Mouse (Mus musculus): ENCODE results near the gene Ergic1. TPM values are rescaled to one million over a fixed set of nuclear protein-coding genes. Genes with fewer than 3 reads are reported as not detected.

The Ergic1 gene
- polyA plus RNA-seq, 1 experiment = 218 TPM

DNA sequence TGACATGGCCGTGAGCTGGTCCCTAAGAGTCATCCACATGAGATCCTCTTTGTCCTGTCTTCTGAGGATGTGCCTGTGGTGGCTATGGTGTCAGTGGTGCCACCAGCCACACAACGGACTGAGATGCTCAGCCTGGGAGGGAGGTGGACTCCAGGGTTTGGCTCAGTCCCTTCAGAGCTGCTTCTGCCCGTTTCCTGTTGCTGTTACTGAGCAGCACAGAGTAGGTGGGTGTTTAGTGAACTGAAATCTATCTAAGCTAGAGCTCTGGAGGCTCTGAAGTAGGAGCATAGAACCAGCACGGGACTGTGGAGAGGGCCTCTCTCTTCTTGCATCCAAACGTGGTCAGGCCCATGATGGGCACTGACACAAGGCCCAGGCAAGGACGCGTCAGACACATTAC lies 73.2 kb downstream of the Ergic1 start:
- no peak for TF ChIP-seq CTCF (IDR thresholded peaks at IDR 0.05; ENCODE audit: borderline replicate concordance, extremely low read depth, insufficient read depth, insufficient read length)
- no peak for TF ChIP-seq POLR2A (IDR thresholded peaks at IDR 0.05; ENCODE audit: borderline replicate concordance, extremely low read depth, insufficient read depth, insufficient read length, poor library complexity, severe bottlenecking)
- no peak for DNase-seq (ENCODE audit: low read depth)

GRCm38 (mm10) chr17:26635951-26636350 lies 74.7 kb downstream of the Ergic1 start:
- no peak for DNase-seq (ENCODE audit: low read depth)
- TF ChIP-seq POLR2A (IDR thresholded peaks at IDR 0.05; ENCODE audit: borderline replicate concordance, extremely low read depth, insufficient read depth, insufficient read length, poor library complexity, severe bottlenecking) (no peak), CTCF (IDR thresholded peaks at IDR 0.05; ENCODE audit: borderline replicate concordance, extremely low read depth, insufficient read depth, insufficient read length) (no peak)

DNA sequence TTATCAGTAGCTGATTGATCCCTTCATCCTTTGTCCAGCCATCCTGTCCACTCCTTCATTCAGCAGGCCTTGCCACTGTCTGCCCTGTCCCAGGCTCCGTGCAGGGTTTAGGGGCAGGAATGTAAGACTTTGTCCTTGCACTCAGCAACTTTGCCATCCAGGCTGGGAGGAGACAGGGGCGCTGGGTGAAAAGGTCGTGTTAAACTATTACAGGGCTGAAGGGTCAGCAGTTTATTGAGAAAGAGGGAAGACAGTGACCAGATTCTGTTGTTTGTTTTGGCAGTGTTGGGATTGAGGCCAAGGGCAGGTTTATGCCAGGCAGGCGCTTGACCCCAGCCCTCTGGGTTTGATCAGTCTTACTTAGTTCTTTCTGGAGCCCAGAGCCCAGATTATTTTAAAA lies 76.6 kb downstream of the Ergic1 start:
- no peak for TF ChIP-seq POLR2A (IDR thresholded peaks at IDR 0.05; ENCODE audit: borderline replicate concordance, extremely low read depth, insufficient read depth, insufficient read length, poor library complexity, severe bottlenecking)
- no peak for DNase-seq (ENCODE audit: low read depth)

GRCm38 (mm10) chr17:26638655-26639054 lies 77.4 kb downstream of the Ergic1 start:
- DNase-seq (ENCODE audit: low read depth) = peak; percentile 72
- TF ChIP-seq POLR2A (IDR thresholded peaks at IDR 0.05; ENCODE audit: borderline replicate concordance, extremely low read depth, insufficient read depth, insufficient read length, poor library complexity, severe bottlenecking) = no peak
- peak; percentile 94 for TF ChIP-seq CTCF (IDR thresholded peaks at IDR 0.05; ENCODE audit: borderline replicate concordance, extremely low read depth, insufficient read depth, insufficient read length)

GRCm38 (mm10) chr17:26639791-26640190 lies 78.5 kb downstream of the Ergic1 start:
- TF ChIP-seq CTCF (IDR thresholded peaks at IDR 0.05; ENCODE audit: borderline replicate concordance, extremely low read depth, insufficient read depth, insufficient read length) (no peak), POLR2A (IDR thresholded peaks at IDR 0.05; ENCODE audit: borderline replicate concordance, extremely low read depth, insufficient read depth, insufficient read length, poor library complexity, severe bottlenecking) (no peak)
- no peak for DNase-seq (ENCODE audit: low read depth)

- DNase-seq (ENCODE audit: low read depth) = no peak
- TF ChIP-seq POLR2A (IDR thresholded peaks at IDR 0.05; ENCODE audit: borderline replicate concordance, extremely low read depth, insufficient read depth, insufficient read length, poor library complexity, severe bottlenecking) (no peak), CTCF (IDR thresholded peaks at IDR 0.05; ENCODE audit: borderline replicate concordance, extremely low read depth, insufficient read depth, insufficient read length) (no peak)
Measured at GRCm38 (mm10) chr17:26640286-26640740, 79.0 kb downstream of the Ergic1 start.

DNA sequence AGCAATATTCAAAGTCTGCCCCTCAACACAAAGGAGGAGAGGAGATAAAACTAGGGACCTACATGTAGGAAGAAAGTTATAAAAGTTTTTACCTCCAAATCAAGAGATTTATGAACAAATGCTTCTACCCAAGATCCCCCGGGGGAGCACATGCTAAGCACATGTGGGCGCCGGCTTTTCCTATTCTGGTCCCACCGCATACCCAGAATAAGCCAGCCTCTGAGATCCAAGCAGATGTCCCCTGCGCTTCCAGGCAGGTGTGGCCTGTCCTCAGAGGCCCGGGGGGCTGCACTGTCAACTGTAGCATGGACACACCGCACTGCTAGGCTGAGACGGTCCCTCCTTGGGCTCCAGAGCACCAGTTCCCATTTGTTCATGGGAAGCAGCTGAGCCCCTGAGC lies 82.2 kb downstream of the Ergic1 start:
- DNase-seq (ENCODE audit: low read depth) = no peak
- TF ChIP-seq CTCF (IDR thresholded peaks at IDR 0.05; ENCODE audit: borderline replicate concordance, extremely low read depth, insufficient read depth, insufficient read length) = no peak
- TF ChIP-seq POLR2A (IDR thresholded peaks at IDR 0.05; ENCODE audit: borderline replicate concordance, extremely low read depth, insufficient read depth, insufficient read length, poor library complexity, severe bottlenecking) = no peak

DNA sequence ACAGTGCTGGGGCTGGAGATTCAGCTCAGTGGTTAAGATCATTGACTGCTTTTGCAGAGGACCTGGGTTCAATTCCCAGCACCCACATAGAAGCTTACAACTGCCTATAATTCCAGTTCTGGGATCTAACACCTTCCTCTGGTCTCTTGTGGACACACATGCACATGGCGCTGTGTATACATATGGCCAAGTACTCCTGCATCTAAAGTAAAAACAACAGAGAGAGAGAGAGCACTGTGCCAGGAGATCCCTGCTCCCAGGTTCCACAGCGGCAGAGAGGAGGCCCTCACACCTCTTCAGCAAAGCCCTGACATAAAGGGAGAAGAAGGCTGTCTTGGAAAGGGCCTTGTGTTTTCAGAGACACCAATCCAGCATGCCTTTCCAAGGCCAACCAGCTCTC lies 82.7 kb downstream of the Ergic1 start:
- no peak for DNase-seq (ENCODE audit: low read depth)
- TF ChIP-seq CTCF (IDR thresholded peaks at IDR 0.05; ENCODE audit: borderline replicate concordance, extremely low read depth, insufficient read depth, insufficient read length) = no peak
- no peak for TF ChIP-seq POLR2A (IDR thresholded peaks at IDR 0.05; ENCODE audit: borderline replicate concordance, extremely low read depth, insufficient read depth, insufficient read length, poor library complexity, severe bottlenecking)

DNA sequence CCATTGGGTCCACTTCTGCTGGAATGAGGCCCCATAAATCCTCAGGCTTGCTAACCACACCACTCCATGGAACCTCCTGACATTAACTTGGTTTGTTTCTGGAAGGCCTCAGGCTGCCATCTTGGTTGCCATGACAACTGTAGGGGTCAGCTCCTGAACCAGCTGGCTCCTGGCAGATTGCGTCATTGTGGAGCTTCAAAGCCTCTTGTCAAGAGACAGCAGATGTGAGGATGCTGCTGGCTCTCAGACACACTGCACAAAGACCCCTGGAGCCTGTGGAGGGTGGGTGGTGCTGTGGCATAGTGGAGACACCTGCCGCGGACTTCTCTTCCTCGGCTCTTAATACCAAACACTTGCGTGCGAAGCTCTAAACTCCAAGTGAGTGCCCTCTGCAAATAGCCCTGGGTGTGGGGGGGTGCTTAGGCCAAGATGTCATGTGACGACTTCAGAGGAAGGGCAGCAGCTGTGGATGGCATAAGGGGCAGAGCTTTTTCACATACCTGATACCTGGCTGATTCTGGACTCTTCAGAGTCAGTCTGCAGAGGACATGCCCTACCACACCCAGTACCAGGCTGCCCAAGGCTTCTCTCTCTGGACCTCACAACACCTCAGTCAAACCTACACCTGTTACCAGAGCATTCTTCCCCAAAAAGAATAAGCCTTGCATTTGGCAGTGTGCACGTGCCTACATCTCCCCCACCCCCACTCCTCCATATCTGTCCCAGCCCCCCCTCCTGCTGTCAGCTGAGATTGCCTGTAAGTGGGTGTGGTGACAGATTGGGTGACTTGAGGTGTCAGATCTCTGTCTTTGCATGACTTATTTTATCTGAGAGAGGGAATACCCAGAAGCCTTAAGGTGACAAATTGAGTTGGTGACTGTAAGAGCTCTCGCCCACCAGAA lies 83.5 kb downstream of the Ergic1 start:
- peak; percentile 85 for DNase-seq (ENCODE audit: low read depth)

DNA sequence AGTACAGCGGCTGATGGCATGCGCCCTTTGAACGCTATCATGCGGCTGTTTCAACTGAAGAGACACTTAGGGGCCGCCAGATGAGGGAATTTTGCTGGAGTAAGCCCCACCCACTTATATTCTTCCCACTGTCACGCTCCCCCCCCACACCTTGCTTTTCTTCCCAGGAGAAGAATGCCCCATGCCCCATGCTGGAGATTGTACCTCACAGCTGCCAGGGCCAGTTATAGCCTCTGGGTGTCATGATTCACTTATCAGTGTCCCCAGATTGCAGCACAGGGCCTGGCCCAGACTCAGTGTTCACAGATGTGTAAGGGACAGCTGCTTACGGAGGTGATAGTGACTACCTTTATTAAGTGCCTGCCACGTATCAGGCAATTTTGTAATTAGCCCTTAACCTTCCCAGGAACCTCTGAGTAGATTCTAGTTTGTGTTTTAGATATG lies 84.1 kb downstream of the Ergic1 start:
- no peak for DNase-seq (ENCODE audit: low read depth)
- TF ChIP-seq CTCF (IDR thresholded peaks at IDR 0.05; ENCODE audit: borderline replicate concordance, extremely low read depth, insufficient read depth, insufficient read length) (no peak), POLR2A (IDR thresholded peaks at IDR 0.05; ENCODE audit: borderline replicate concordance, extremely low read depth, insufficient read depth, insufficient read length, poor library complexity, severe bottlenecking) (no peak)

More for the DNA sequence above, 83.5 kb downstream of the Ergic1 start:
- no peak for TF ChIP-seq CTCF (IDR thresholded peaks at IDR 0.05; ENCODE audit: borderline replicate concordance, extremely low read depth, insufficient read depth, insufficient read length)

GRCm38 (mm10) chr17:26647283-26647682 lies 86.0 kb downstream of the Ergic1 start:
- no peak for DNase-seq (ENCODE audit: low read depth)
- TF ChIP-seq CTCF (IDR thresholded peaks at IDR 0.05; ENCODE audit: borderline replicate concordance, extremely low read depth, insufficient read depth, insufficient read length) (no peak), POLR2A (IDR thresholded peaks at IDR 0.05; ENCODE audit: borderline replicate concordance, extremely low read depth, insufficient read depth, insufficient read length, poor library complexity, severe bottlenecking) (no peak)

- no peak for TF ChIP-seq POLR2A (IDR thresholded peaks at IDR 0.05; ENCODE audit: borderline replicate concordance, extremely low read depth, insufficient read depth, insufficient read length, poor library complexity, severe bottlenecking)
- 0 out of 2 replicates have a peak, but pooled peaks have one; percentile 15 for TF ChIP-seq CTCF (IDR thresholded peaks at IDR 0.05; ENCODE audit: borderline replicate concordance, extremely low read depth, insufficient read depth, insufficient read length)
- DNase-seq (ENCODE audit: low read depth) = no peak
Measured at GRCm38 (mm10) chr17:26649565-26649964, 88.3 kb downstream of the Ergic1 start.

Measured in brain, embryonic 14.5 days (tissue).